Mouse (Mus musculus): ENCODE results near the gene Mtx2.

Mtx2 gene

DNA sequence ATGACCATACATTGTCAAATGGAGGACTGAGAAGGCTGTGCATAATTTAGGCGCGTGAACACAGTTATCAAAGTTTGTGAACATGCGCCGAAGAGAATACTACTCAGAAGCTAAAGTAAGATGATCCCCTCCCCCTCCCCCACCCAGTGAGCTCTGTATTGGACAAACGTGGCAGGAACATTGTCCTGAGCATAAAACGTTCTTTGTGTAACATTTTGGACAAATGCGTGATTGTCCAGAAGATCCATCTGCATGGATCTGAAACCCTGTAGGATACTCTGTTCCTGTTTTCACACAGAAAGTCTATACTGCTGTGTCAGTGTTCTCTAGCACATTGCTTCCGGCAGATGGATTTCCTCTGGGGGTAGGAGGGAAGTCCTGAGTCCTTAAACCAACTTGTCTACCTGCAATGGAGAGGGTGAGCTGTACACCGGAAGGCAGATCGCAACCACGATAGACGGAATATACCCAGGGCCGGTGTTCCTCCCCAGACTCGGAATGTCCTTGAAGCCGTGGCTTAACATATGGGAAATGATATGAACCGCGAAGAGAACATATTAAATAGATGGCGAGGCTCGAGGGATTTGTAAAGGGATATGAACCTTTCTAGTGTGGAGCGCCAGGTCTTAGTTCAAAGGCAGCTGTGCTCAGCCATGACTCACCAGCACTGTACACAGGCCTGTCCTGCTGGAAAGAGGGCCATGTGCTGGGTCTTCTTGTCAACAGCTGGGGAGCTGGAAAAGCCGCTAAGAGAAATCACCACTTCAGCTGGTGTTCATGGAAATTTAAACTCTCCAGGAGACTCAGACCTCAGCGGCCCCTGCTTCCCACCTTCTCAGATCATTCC lies 100.6 kb downstream of the Mtx2 start:
- no peak for DNase-seq

All from kidney, adult 18-20 months (tissue).